Mouse (Mus musculus) heart, adult 2 months (tissue): Measurements from ENCODE around the gene 9930104L06Rik.

Experiments
- CTCF ChIP-seq: fragments of 200-600 bp; IDR thresholded peaks from 2 replicates; pipeline ENCODE4 v1.8.1; 2022; ENCODE audit warnings: antibody characterized with exemption, mild to moderate bottlenecking, moderate library complexity
- EP300 ChIP-seq: fragments of 200-500 bp; IDR thresholded peaks from 2 replicates; pipeline ENCODE4 v1.6.1; 2011; ENCODE audit warnings: low read depth, low read length, control low read depth; ENCODE audit not compliant: insufficient read depth

DNA sequence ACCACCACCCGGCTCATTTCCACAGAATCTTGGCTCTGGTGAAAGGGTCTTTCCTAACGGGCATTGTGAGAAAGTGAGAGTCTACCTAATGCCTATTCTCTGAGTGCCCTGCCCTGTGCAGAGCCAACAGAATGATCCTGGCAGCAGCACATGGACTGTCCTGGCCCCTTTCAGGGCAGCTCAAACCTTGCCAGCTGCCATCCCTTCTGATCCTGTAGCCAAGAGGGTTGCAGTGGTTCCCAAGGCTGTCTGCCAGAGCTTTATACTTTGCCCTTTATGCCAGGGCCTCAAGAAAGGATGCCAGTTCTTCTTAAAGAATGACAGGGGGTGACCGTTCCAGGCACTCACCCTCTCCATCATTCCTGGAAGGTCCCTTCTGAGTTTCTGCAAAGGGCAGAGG is 12.6 kb downstream of the 9930104L06Rik start:
- TF ChIP-seq EP300 (no peak), CTCF (no peak)
